Mouse (Mus musculus) ES-Bruce4 (cell line): ENCODE measurements around the gene Med21. TPM values are rescaled to one million over a fixed set of nuclear protein-coding genes. Genes with fewer than 3 reads are reported as not detected.

Experiments used
- H3K27ac ChIP-seq: 2 replicates; pipeline ENCODE4 v1.5.1; 2012; ENCODE audit warnings: low read length, inconsistent platforms; ENCODE audit not compliant: insufficient read depth
- H3K27me3 ChIP-seq: 2 replicates; pipeline ENCODE4 v1.6.1; 2012; ENCODE audit warnings: mild to moderate bottlenecking, low read length, inconsistent platforms; ENCODE audit not compliant: control insufficient read depth, poor library complexity, insufficient read depth, severe bottlenecking
- H3K36me3 ChIP-seq: 2 replicates; pipeline ENCODE4 v1.6.1; 2012; ENCODE audit warnings: inconsistent platforms, mild to moderate bottlenecking, low read length, moderate library complexity; ENCODE audit not compliant: control insufficient read depth, poor library complexity, insufficient read depth, severe bottlenecking
- H3K4me1 ChIP-seq: one replicate; pipeline ENCODE4 v1.8.1; 2011; ENCODE audit warnings: low read length; ENCODE audit not compliant: control insufficient read depth, insufficient read depth
- H3K4me3 ChIP-seq: 2 replicates; pipeline ENCODE4 v1.5.1; 2011; ENCODE audit warnings: low read depth, mild to moderate bottlenecking, low read length
- H3K9ac ChIP-seq: 2 replicates; pipeline ENCODE4 v1.6.1; 2012; ENCODE audit warnings: low read depth, mild to moderate bottlenecking, inconsistent platforms; ENCODE audit not compliant: poor library complexity, severe bottlenecking
- H3K9me3 ChIP-seq: replicated peaks from 2 replicates; pipeline ENCODE4 v1.6.1; 2012; ENCODE audit warnings: mild to moderate bottlenecking, low read length, inconsistent platforms; ENCODE audit not compliant: control insufficient read depth, poor library complexity, insufficient read depth, severe bottlenecking
- CTCF ChIP-seq: IDR thresholded peaks from one replicate; pipeline ENCODE4 v1.8.1; 2011; ENCODE audit warnings: low read depth, low read length
- EP300 ChIP-seq: IDR thresholded peaks from 2 replicates; pipeline ENCODE4 v1.6.1; 2011; ENCODE audit warnings: low read depth, low read length; ENCODE audit not compliant: insufficient read depth
- POLR2A ChIP-seq: IDR thresholded peaks from one replicate; pipeline ENCODE4 v1.8.1; 2011; ENCODE audit warnings: low read length; ENCODE audit not compliant: insufficient read depth
- polyA plus RNA-seq: library from polyadenylated mRNA; stranded (reverse); fragments of >200 nt; gene quantifications from 2 replicates; pipeline ENCODE4 v1.2.4, GENCODE M21; 2011; ENCODE audit warnings: low read depth; ENCODE audit not compliant: missing spikeins, insufficient read depth, insufficient read length

Med21 gene
- polyA plus RNA-seq, 1 experiment: 92.1 TPM

DNA sequence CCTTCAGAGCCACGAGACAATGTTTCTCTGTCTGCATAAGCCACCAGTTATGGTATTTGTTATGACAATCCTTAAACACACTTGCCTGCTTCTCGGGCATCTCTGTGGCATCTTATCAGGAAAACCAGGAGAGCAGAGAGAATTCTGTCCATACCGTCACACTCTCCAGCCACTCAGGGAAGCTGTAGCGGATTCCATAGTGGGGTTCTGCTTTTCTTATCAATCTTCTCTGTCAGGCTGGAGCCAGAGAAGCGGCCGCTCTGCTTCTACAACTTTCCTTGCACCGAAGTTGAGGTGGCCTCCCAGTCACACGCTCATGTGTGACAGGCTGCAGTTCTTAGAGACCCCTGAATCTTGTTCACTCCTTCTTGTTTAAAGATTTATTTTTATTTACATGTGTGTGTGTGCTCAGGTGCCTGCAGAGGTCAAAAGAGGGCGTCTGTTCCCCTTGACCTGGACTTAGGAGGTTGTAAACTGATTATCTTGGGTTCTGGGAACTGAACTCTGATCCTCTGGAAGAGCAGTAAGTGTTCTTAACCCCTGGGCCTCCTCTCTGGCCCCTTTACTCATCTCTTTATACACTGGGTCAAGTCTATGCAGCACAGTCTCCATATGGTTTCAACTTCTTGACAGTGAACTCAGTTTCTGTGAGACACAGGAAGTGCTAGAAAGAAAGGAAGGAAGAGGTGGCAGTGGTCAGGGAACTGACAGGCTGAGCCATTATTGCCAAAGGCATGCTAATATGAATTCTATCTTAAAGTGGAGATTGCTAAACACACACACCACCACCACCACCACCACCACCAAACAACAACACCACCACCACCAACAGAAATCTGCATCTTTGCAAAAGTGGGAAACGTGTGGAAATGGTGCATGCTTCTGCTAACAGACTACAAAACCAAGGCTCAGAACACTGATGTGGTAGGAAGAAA is 36.1 kb downstream of the Med21 start:
- Histone ChIP-seq H3K27me3 (no peaks in the 10 kb centered on the region), H3K27ac (no peak overlapping the region), H3K4me1 (no peaks in the 10 kb centered on the region), H3K4me3 (no peak overlapping the region), H3K9me3 (peaks cover 6% of the 10 kb centered on the region), H3K36me3 (no peaks in the 10 kb centered on the region), H3K9ac (no peak overlapping the region)
- TF ChIP-seq CTCF: no peak
- TF ChIP-seq POLR2A: no peak
- TF ChIP-seq EP300: no peak

DNA sequence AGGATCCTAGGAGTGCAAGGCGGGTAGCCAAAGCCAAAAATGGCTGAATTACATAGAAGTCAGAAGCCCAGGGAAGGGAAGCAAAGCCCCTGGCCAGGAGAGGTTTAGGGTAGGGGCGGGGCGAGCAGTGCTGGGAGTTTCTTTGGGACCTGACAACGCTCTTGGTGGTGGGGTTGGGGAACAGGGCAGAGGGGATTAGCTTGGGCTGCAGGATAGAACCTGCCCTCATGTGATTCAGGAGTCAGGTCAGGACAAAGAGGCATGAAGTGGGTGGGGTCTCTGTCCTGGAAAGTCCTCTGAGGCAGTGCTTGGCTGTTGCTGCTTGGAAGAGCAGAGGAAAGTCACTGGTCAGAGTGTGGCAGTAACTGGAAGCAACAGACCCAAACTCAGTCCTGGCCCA is 41.5 kb downstream of the Med21 start:
- Histone ChIP-seq H3K9ac (no peak overlapping the region), H3K36me3 (no peaks in the 10 kb centered on the region), H3K27ac (no peak overlapping the region), H3K4me1 (no peaks in the 10 kb centered on the region), H3K27me3 (no peaks in the 10 kb centered on the region), H3K9me3 (peaks cover 12% of the 10 kb centered on the region), H3K4me3 (no peak overlapping the region)
- TF ChIP-seq EP300: no peak
- no peak for TF ChIP-seq POLR2A
- TF ChIP-seq CTCF: no peak

DNA sequence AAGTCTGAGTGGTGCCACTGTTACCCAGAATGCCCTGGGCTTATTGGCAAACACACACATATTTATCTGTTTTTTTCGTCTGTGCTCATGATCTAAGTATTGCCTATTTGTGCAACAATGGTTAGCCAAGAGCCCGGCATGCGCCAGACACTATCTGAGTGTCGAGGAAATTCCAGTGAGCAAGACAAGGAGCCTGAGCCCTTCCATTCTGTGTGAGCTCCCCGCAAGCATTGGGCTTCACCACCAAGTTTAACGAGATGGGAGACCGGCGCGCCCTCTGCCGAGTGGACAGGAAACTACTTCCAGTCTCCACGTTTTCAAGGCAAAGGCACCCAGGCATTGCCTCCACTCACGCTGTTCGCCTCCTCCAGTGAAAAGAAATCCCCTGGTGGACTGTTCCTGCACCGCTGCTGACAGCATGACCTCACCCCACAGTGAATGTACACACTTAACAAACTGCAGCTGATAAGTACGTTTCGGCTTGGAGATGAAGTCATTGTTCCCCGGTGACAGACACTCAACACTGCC is 43.5 kb downstream of the Med21 start:
- H3K4me1 ChIP-seq: no peaks in the 10 kb centered on the region
- H3K27me3 ChIP-seq: no peaks in the 10 kb centered on the region
- H3K9me3 ChIP-seq: peaks cover 13% of the 10 kb centered on the region
- no peaks in the 10 kb centered on the region for H3K36me3 ChIP-seq
- TF ChIP-seq CTCF: no peak
- TF ChIP-seq POLR2A: no peak
- no peak for TF ChIP-seq EP300
- no peak overlapping the region for H3K4me3 ChIP-seq
- no peak overlapping the region for H3K27ac ChIP-seq
- no peak overlapping the region for H3K9ac ChIP-seq

DNA sequence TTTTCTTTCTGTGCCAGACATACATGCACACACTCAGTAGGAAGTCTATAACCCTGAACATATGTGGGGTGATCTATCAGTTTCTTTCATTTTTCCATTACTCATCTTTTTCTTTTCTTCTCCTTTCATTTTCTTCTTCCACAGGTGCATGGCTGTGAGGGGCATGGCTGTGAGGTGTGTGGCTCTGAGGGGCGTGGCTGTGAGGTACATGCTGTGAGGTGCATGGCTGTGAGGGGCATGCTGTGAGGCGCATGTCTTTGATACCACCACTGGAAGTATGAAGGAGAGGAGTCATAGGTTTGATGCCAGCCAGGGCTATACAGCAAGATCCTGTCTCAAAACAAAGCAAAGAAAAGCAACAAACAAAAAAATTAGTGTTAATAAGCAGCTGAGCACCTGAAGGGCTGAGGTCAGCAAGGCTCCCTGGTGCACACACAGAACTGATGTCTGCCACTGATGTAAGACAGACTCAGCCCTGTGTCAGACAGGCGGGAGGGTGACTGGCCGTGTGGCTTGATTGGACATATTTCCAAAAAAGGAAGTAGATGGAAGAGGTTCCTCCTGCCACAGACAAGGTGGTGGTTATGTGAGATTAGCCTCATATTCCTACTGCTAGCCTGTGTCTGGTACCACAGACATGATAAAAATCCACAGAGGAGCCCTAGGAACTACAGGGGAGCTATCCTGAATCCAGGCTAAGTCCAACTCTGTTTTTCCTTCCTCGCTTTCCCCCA is 44.3 kb downstream of the Med21 start:
- no peak for TF ChIP-seq POLR2A
- no peak for TF ChIP-seq CTCF
- TF ChIP-seq EP300: no peak
- no peak overlapping the region for H3K4me3 ChIP-seq
- H3K27me3 ChIP-seq: no peaks in the 10 kb centered on the region
- H3K4me1 ChIP-seq: no peaks in the 10 kb centered on the region
- H3K9ac ChIP-seq: no peak overlapping the region
- no peak overlapping the region for H3K27ac ChIP-seq
- no peaks in the 10 kb centered on the region for H3K36me3 ChIP-seq
- peaks cover 13% of the 10 kb centered on the region for H3K9me3 ChIP-seq

DNA sequence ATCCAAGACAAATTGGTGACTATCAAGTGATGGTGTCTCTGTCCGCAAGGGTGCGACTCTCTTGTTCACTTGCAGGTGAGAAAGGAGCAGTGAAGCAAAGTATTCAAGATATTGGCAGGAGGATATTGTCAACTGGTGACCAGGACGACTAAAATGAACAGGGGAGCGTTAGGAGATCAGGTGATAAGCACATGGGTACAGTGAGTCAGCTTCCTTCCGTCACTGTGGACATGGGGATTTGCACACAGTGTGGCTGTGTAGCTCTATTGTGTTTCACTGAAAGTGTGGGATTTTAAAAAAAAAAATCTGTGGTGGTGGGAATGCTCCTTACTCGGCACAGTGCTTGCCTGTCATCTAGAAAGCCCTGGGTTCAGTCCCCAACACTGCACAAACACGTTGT is 45.7 kb downstream of the Med21 start:
- Histone ChIP-seq H3K36me3 (no peaks in the 10 kb centered on the region), H3K4me3 (no peak overlapping the region), H3K4me1 (no peaks in the 10 kb centered on the region), H3K27me3 (no peaks in the 10 kb centered on the region), H3K27ac (no peak overlapping the region), H3K9me3 (peaks cover 16% of the 10 kb centered on the region), H3K9ac (no peak overlapping the region)
- TF ChIP-seq CTCF (no peak), EP300 (no peak), POLR2A (no peak)

DNA sequence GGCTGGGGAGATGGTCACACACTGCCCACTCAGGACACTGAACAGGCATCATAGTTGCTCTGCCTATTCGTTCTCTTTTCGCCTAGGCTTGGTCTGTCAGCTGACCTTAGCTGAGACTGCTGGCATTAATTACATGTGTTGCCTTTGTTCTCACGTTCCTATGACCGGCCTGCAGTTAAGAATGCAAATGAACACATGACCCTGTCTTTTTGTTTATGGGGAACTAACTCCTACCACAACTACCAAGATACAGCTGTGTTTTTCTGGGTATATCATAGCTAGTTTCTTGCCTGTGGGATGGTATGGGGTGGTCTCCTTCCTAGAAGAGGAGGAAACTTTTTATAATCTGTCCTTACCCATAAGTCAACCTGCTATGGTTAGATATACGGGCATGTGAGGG is 46.5 kb downstream of the Med21 start:
- Histone ChIP-seq H3K27ac (no peak overlapping the region), H3K9ac (no peak overlapping the region), H3K4me1 (no peaks in the 10 kb centered on the region), H3K36me3 (no peaks in the 10 kb centered on the region), H3K27me3 (no peaks in the 10 kb centered on the region), H3K9me3 (peaks cover 16% of the 10 kb centered on the region), H3K4me3 (no peak overlapping the region)
- TF ChIP-seq EP300 (no peak), CTCF (no peak), POLR2A (no peak)
